9 mouse cellular contexts compared by ENCODE assay signal in genomic region chr9:65153331-65153711, GRCm38 (mm10). TPM values are rescaled to one million over a fixed set of nuclear protein-coding genes. Genes with fewer than 3 reads are reported as not detected.
A peak's percentile ranks its signal among the peaks of the same experiment; 100 is the strongest.
DNase-seq lines count a peak whose midpoint lies in the region; ATAC-seq and TF ChIP-seq lines count a peak whose summit lies in the region.
"Had no signal": no experiment of that assay in that cellular context is flagged by ENCODE, and none has a peak within 500 bp of the region (broad histone marks: within the 10 kb centered on the region; RNA-seq: fewer than 3 reads in every experiment).

No protein-coding gene starts in this region.

- 0 out of 2 replicates have a peak overlapping the region, but pooled peaks have one; percentile 18 for H3K4me2 ChIP-seq in hindbrain, embryonic 11.5 days (replicated peaks; ENCODE audit: low read depth, low read length)
- no peak overlapping the region; the same call in 1 of the 2 replicates for H3K4me2 ChIP-seq in neural tube, embryonic 14.5 days (ENCODE audit: low read depth, low read length)

- H3K4me1 ChIP-seq in hindbrain, embryonic 11.5 days (replicated peaks; ENCODE audit: control insufficient read depth, insufficient read depth, low read length) = peaks cover 50% of the 10 kb centered on the region
- peaks cover 39% of the 10 kb centered on the region for H3K4me1 ChIP-seq in neural tube, embryonic 14.5 days (ENCODE audit: control insufficient read depth, insufficient read depth, low read length)
- H3K4me1 ChIP-seq in cerebellum, adult 2 months (ENCODE audit: control insufficient read depth, insufficient read depth, low read length) = no peaks in the 10 kb centered on the region

- DNase-seq in layer of hippocampus, adult 2 months (ENCODE audit: low spot score in 2 of 2) = no peak
- no peak for DNase-seq in layer of hippocampus, postnatal 36 days
- peak; percentile 69 for DNase-seq in hindbrain, embryonic 11.5 days (ENCODE audit: low spot score)
- peak; percentile 46 to 81 for DNase-seq in kidney, postnatal 25 days
- DNase-seq in cerebellum, adult 2 months = no peak
- no peak for DNase-seq in left cerebral cortex, adult 18-20 months (ENCODE audit: low spot score in 2 of 2)

- no peak for TF ChIP-seq POLR2A in cerebellum, adult 2 months (IDR thresholded peaks at IDR 0.05; ENCODE audit: borderline replicate concordance, insufficient read depth, low read length)

- ATAC-seq in hindbrain, embryonic 11.5 days (ENCODE audit: low FRiP score) = peak; percentile 86
- ATAC-seq in neural tube, embryonic 14.5 days (ENCODE audit: low read depth) = peak; percentile 71
- no peak for ATAC-seq in erythroid progenitor cell, adult 5-6 weeks (replicated peaks; ENCODE audit: low FRiP score, poor library complexity, severe bottlenecking)

- H3K27ac ChIP-seq in layer of hippocampus, adult 2 months = peak overlapping the region; percentile 81
- peak overlapping the region; percentile 97 for H3K27ac ChIP-seq in hindbrain, embryonic 11.5 days (ENCODE audit: low read depth, low read length)
- H3K27ac ChIP-seq in neural tube, embryonic 14.5 days (ENCODE audit: low read depth, low read length) = peak overlapping the region; percentile 88
- no peak overlapping the region for H3K27ac ChIP-seq in cerebellum, adult 2 months (ENCODE audit: insufficient read depth, low read length)

- peak overlapping the region; percentile 52 for H3K9ac ChIP-seq in hindbrain, embryonic 11.5 days (ENCODE audit: low read depth, low read length)
- no peak overlapping the region for H3K9ac ChIP-seq in neural tube, embryonic 14.5 days (replicated peaks; ENCODE audit: low read depth, low read length)

- TF ChIP-seq CTCF in layer of hippocampus, adult 2 months (conservative IDR thresholded peaks at IDR 0.05) = no peak
- TF ChIP-seq CTCF in cerebellum, adult 2 months (IDR thresholded peaks at IDR 0.05; ENCODE audit: borderline replicate concordance, insufficient read depth, low read depth, low read length) = no peak

- peaks cover 12% of the 10 kb centered on the region for H3K36me3 ChIP-seq in hindbrain, embryonic 11.5 days (ENCODE audit: control insufficient read depth, insufficient read depth, low read length)
- H3K36me3 ChIP-seq in neural tube, embryonic 14.5 days (ENCODE audit: control insufficient read depth, insufficient read depth, low read length) = peaks cover 6% of the 10 kb centered on the region; the same call in 1 of the 2 replicates

- 0% methylated on average over 5 of the region's 5 CpGs for whole genome bisulfite sequencing in hindbrain, embryonic 11.5 days
- 5% methylated on average over 5 of the region's 5 CpGs for WGBS in neural tube, embryonic 14.5 days
- WGBS in cerebellum, adult 2 months = 33% methylated on average over 5 of the region's 5 CpGs

- H3K27me3 ChIP-seq in hindbrain, embryonic 11.5 days (ENCODE audit: control insufficient read depth, insufficient read depth, low read length) = no peaks in the 10 kb centered on the region
- no peaks in the 10 kb centered on the region for H3K27me3 ChIP-seq in neural tube, embryonic 14.5 days (ENCODE audit: control insufficient read depth, insufficient read depth, low read length)
- H3K27me3 ChIP-seq in cerebellum, adult 2 months (ENCODE audit: control insufficient read depth, insufficient read depth, low read length) = no peaks in the 10 kb centered on the region; the same call in 1 of the 2 replicates

- no peaks in the 10 kb centered on the region for H3K9me3 ChIP-seq in hindbrain, embryonic 11.5 days (ENCODE audit: control insufficient read depth, low read length)
- no peaks in the 10 kb centered on the region for H3K9me3 ChIP-seq in neural tube, embryonic 14.5 days (ENCODE audit: control insufficient read depth, low read length)

- H3K4me3 ChIP-seq in layer of hippocampus, adult 2 months = no peak overlapping the region
- H3K4me3 ChIP-seq in hindbrain, embryonic 11.5 days (ENCODE audit: low read depth, low read length) = no peak overlapping the region
- no peak overlapping the region for H3K4me3 ChIP-seq in neural tube, embryonic 14.5 days (ENCODE audit: low read depth, low read length)
- no peak overlapping the region for H3K4me3 ChIP-seq in cerebellum, adult 2 months (replicated peaks; ENCODE audit: insufficient read depth, low read depth, low read length)

RNA-seq across cellular contexts. Expression of gene Igdcc3, which starts 12.3 kb away (rescaled TPM):
- total RNA-seq in layer of hippocampus, adult 2 months (2021) = 1 to 10 TPM; 3.5 to 4.9 TPM
- 1 to 10 TPM; 3.1 to 4.4 TPM for total RNA-seq in layer of hippocampus, postnatal 36 days (2021)
- polyA plus RNA-seq in hindbrain, embryonic 11.5 days (2014; fragmentation: Nextera tagmentation; extraction: Ambion mirVana) = 46.0 and 49.6 TPM in 2 replicates
- 9.9 and 10.1 TPM in 2 replicates for polyA plus RNA-seq in neural tube, embryonic 14.5 days (2014; fragmentation: Nextera tagmentation; extraction: Ambion mirVana)
- polyA plus RNA-seq in cerebellum, adult 2 months (2012; rRNA removed) = 1.8 and 2.4 TPM in 2 replicates
- total RNA-seq in left cerebral cortex, adult 18-20 months (2021) = 1 to 10 TPM; 1.4 to 1.7 TPM
- total RNA-seq in erythroid progenitor cell, adult 5-6 weeks (2015; ENCODE audit: low replicate concordance) = not detected in 2 replicates
- total RNA-seq in erythroid progenitor cell, adult 5-6 weeks (2017; ENCODE audit: low replicate concordance) = not detected in 2 replicates
- polyA plus RNA-seq: C2C12 had no signal

RNA-seq across cellular contexts. Expression of gene Parp16, which starts 41.8 kb away (rescaled TPM):
- 1 to 10 TPM; 5.0 to 5.1 TPM for total RNA-seq in layer of hippocampus, adult 2 months (2021)
- total RNA-seq in layer of hippocampus, postnatal 36 days (2021) = 1 to 10 TPM; 4.6 to 4.9 TPM
- polyA plus RNA-seq in hindbrain, embryonic 11.5 days (2014; fragmentation: Nextera tagmentation; extraction: Ambion mirVana) = 4.0 and 6.5 TPM in 2 replicates
- polyA plus RNA-seq in neural tube, embryonic 14.5 days (2014; fragmentation: Nextera tagmentation; extraction: Ambion mirVana) = 5.3 and 6.7 TPM in 2 replicates
- 5.7 and 6.6 TPM in 2 replicates for polyA plus RNA-seq in cerebellum, adult 2 months (2012; rRNA removed)
- 1 to 10 TPM; 4.0 to 4.3 TPM for total RNA-seq in left cerebral cortex, adult 18-20 months (2021)
- 17.7 and 28.5 TPM in 2 replicates for total RNA-seq in erythroid progenitor cell, adult 5-6 weeks (2015; ENCODE audit: low replicate concordance)
- 13.7 and 15.2 TPM in 2 replicates for total RNA-seq in erythroid progenitor cell, adult 5-6 weeks (2017; ENCODE audit: low replicate concordance)

RNA-seq across cellular contexts. Expression of gene Igdcc4, which starts 52.0 kb away (rescaled TPM):
- 10 to 100 TPM; 34.7 to 38.8 TPM for total RNA-seq in layer of hippocampus, adult 2 months (2021)
- total RNA-seq in layer of hippocampus, postnatal 36 days (2021) = 10 to 100 TPM; 33.2 to 36.4 TPM
- 8.8 and 10.3 TPM in 2 replicates for polyA plus RNA-seq in hindbrain, embryonic 11.5 days (2014; fragmentation: Nextera tagmentation; extraction: Ambion mirVana)
- 15.6 and 19.4 TPM in 2 replicates for polyA plus RNA-seq in neural tube, embryonic 14.5 days (2014; fragmentation: Nextera tagmentation; extraction: Ambion mirVana)
- polyA plus RNA-seq in cerebellum, adult 2 months (2012; rRNA removed) = 28.9 and 29.0 TPM in 2 replicates
- 10 to 100 TPM; 28.0 to 30.6 TPM for total RNA-seq in left cerebral cortex, adult 18-20 months (2021)
- total RNA-seq in erythroid progenitor cell, adult 5-6 weeks (2015; ENCODE audit: low replicate concordance) = not detected in 2 replicates
- total RNA-seq in erythroid progenitor cell, adult 5-6 weeks (2017; ENCODE audit: low replicate concordance) = not detected in 2 replicates

Comparison
In these comparisons a context has a peak if more than half of its experiments do, and no peak if none do; other contexts are left out.
1. DNase-seq: peak in hindbrain, embryonic 11.5 days (single experiment) and kidney, postnatal 25 days (2 of 2); none in layer of hippocampus, adult 2 months (0 of 2), layer of hippocampus, postnatal 36 days (0 of 2), cerebellum, adult 2 months (0 of 2) and left cerebral cortex, adult 18-20 months (0 of 2).
2. RNA of gene Igdcc4, which starts 52.0 kb away (total RNA-seq): 34.7 to 38.8 TPM in layer of hippocampus, adult 2 months, 33.2 to 36.4 TPM in layer of hippocampus, postnatal 36 days and 28.0 to 30.6 TPM in left cerebral cortex, adult 18-20 months; not detected in erythroid progenitor cell, adult 5-6 weeks; every median in the first group is over 10 times any median in the second.